Mouse (Mus musculus) stomach, postnatal 0 days (tissue): ENCODE data around the gene Rrp36.

Experiments used
- CTCF ChIP-seq: IDR thresholded peaks from 2 replicates; pipeline ENCODE4 v1.5.1; 2016; ENCODE audit warnings: antibody characterized with exemption, low read depth, mild to moderate bottlenecking, moderate library complexity
- EP300 ChIP-seq: optimal IDR thresholded peaks from 2 replicates; pipeline ENCODE3; 2016; ENCODE audit warnings: antibody characterized with exemption

DNA sequence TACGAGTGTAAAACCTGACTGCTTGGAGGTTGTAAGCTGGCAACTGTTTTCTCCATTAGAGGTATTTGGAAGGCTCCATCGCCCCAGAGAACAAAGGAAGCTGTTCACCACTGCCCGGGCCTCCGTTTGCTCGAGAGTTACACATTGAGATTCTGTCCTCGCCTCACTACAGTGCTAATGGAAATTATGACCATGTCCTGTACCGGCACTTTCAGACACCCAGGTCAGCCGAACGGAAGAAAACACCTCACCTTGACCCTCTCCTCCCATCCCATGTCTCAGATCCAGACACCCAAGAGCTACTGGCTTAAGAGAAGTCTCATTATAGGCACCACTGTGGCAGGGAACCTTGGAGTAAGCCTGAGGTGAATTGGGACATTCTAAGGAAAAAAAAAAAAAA, 39.7 kb upstream of the Rrp36 start:
- TF ChIP-seq CTCF, result no peak
- TF ChIP-seq EP300, result no peak
